Mouse (Mus musculus): ENCODE measurements around the gene Olfr1274-ps. TPM values are rescaled to one million over a fixed set of nuclear protein-coding genes. Genes with fewer than 3 reads are reported as not detected.
"Not testable (repeated sequence)": the region's sequence is repeated elsewhere in the genome, so short reads cannot be mapped to it uniquely, and the experiment has no call there.

The Olfr1274-ps gene
- polyA plus RNA-seq (2012; rRNA removed): not detected in 2 replicates

DNA sequence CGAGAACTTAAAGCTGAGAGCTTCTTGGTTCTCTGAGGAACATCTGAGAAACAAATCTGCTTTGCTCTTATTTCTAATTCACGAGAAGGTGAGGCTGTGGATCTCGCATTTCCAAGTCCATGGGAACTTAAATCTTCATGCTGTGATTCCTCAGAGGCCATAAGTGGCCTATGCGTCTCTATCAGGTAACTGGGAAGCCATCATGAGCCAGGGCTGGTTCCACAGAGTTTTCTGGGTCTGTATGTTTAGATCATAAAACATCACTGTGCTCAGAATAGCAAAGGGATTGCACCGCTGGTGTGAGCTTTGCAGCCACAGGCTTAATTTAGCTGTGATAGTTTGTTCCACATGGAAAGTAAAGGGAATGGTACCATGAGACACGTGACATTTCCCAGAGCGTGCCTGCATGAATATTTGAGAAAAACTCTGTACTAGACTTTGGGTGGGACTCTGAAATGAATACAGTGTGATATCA, at the start of gene Olfr1274-ps:
Gene Olfr1274-ps, plus strand, starts transcription at position 51 of the 475 bp plus-strand sequence.
- not testable (repeated sequence) for H3K4me1 ChIP-seq (replicated peaks; ENCODE audit: control insufficient read depth, insufficient read depth, low read length); H3K36me3 ChIP-seq (ENCODE audit: control insufficient read depth, insufficient read depth, low read length); H3K27me3 ChIP-seq (ENCODE audit: control insufficient read depth, insufficient read depth, low read length); DNase-seq; H3K27ac ChIP-seq (ENCODE audit: control insufficient read depth, insufficient read depth, low read length); H3K4me3 ChIP-seq (ENCODE audit: control insufficient read depth, insufficient read depth, low read length)
- WGBS: 78% methylated on average over 5 of the region's 7 CpGs

DNA sequence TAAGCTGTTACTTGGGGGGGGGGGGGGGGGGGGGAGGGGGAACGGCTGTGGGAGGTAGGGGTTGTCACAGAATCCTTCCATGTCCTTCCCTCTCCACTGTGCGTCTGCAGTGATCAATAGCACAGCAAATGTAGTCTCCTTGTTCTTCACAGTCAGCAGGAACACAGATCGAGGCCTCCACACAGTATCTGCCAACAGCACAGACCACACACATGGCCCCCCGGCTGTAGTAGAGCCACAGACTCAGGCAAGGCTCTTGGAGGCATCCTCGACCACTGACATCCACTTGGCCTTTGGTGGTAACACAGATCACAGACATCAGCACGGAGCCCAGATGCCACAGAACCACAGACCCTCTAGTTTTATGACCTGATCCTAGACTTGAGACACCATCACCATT, 47.4 kb upstream of the Olfr1274-ps start:
- H3K27me3 ChIP-seq (ENCODE audit: control insufficient read depth, insufficient read depth, low read length); H3K27ac ChIP-seq (ENCODE audit: control insufficient read depth, insufficient read depth, low read length): not testable (repeated sequence)
- no CpG with 5 or more reads among the region's 6 CpGs for WGBS

DNA sequence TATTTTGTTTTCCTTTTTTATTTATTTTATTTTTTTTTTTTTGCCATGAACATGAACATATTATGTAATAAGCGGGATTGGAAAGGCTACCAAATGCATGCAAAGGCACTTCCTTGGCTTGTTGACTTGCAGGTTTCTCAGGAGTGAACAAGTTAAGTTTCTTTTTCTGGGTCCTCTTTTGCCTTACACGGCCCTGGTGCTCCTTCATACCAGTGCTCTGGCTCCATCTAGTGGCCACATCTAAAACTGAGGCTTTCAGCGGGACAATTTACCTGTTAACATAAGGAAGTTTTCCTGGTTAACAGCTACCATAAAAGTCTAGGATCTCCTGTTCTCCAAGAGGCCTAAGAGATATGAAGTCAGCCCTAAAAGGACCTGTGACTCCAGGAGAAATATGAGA, 46.9 kb upstream of the Olfr1274-ps start:
- no CpG with 5 or more reads among the region's 3 CpGs for WGBS
- H3K27me3 ChIP-seq (ENCODE audit: control insufficient read depth, insufficient read depth, low read length); H3K27ac ChIP-seq (ENCODE audit: control insufficient read depth, insufficient read depth, low read length); H3K36me3 ChIP-seq (ENCODE audit: control insufficient read depth, insufficient read depth, low read length); H3K4me3 ChIP-seq (ENCODE audit: control insufficient read depth, insufficient read depth, low read length); H3K4me1 ChIP-seq (replicated peaks; ENCODE audit: control insufficient read depth, insufficient read depth, low read length); DNase-seq: not testable (repeated sequence)

More for the DNA sequence above, 47.4 kb upstream of the Olfr1274-ps start:
- H3K4me3 ChIP-seq (ENCODE audit: control insufficient read depth, insufficient read depth, low read length); H3K4me1 ChIP-seq (replicated peaks; ENCODE audit: control insufficient read depth, insufficient read depth, low read length); H3K36me3 ChIP-seq (ENCODE audit: control insufficient read depth, insufficient read depth, low read length); DNase-seq: not testable (repeated sequence)

DNA sequence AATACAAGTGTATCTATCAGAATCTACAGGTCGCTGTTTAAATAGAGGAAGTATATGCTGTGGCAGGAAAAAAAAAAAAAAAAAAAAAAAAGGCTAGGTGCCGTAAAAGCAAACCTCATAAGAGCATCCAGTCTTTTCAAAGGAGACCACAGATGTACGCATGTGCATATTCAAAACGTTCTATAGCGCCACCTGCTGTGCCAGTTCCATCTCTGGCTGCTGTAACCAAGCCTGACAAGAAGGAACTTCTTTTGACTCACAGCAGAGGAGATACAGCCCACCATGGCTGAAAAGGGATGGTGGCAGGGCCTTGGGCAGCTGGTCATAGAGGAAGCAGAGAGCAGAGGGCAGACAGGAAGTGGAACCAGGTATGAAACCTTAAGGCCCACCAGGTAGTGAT, 39.3 kb upstream of the Olfr1274-ps start:
- not testable (repeated sequence) for H3K27ac ChIP-seq (ENCODE audit: control insufficient read depth, insufficient read depth, low read length); H3K4me3 ChIP-seq (ENCODE audit: control insufficient read depth, insufficient read depth, low read length); DNase-seq; H3K27me3 ChIP-seq (ENCODE audit: control insufficient read depth, insufficient read depth, low read length); H3K36me3 ChIP-seq (ENCODE audit: control insufficient read depth, insufficient read depth, low read length); H3K4me1 ChIP-seq (replicated peaks; ENCODE audit: control insufficient read depth, insufficient read depth, low read length)
- no CpG with 5 or more reads among the region's 5 CpGs for WGBS

DNA sequence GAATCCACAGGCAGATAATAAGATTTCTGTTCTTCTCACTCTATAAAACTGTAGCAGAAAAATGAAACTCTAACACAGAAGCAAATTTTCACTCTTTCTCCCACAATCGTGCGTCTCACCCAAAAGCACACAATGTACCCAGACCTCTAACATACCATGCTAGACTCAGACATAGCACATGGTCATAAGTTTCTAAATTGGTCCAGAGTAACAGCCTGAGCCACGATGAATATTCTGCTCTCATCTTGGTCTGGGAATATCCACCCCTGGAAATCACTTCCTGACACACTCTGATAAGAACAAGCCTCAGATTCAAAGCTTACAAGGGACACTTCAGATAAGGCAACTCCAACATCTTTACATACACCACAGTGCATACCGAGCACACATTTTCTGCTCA, 38.3 kb upstream of the Olfr1274-ps start:
- not testable (repeated sequence) for H3K4me1 ChIP-seq (replicated peaks; ENCODE audit: control insufficient read depth, insufficient read depth, low read length); H3K27me3 ChIP-seq (ENCODE audit: control insufficient read depth, insufficient read depth, low read length); DNase-seq; H3K36me3 ChIP-seq (ENCODE audit: control insufficient read depth, insufficient read depth, low read length); H3K27ac ChIP-seq (ENCODE audit: control insufficient read depth, insufficient read depth, low read length); H3K4me3 ChIP-seq (ENCODE audit: control insufficient read depth, insufficient read depth, low read length)
- no CpG with 5 or more reads among the region's 4 CpGs for WGBS

DNA sequence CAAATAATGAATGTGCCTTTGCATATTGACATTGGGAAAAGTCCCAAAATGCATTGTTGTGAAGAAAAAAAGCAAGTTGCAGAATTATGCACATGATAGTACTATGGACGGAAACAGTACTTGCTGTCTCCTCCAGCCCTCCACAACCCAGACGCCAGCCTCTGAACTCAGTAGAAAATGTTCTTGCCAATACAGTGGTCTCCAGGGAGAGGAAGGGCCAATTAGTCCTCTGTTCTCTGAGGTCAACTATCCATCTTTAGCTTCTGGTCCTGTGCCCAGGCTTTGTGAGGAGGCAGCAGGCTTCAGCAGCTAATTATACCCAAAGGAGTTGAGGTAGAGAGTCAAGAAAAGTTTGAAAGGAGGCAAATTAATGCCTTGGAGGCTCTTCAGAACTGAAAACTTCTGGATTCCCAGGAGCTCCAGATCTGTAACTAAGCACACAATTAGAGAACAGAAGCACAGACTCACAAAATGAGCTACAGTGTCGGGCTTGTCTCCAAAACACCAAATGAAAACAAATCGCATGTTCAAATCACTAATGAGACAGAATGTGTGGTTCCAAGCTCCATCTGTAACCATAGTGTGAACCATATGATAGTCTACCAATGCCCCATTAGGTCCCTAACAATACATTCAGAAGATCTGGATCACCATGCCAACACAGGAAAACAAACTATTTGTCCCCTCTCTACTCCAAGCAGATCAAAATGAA, 15.8 kb downstream of the Olfr1274-ps start:
- not testable (repeated sequence) for DNase-seq; H3K36me3 ChIP-seq (ENCODE audit: control insufficient read depth, insufficient read depth, low read length); H3K4me3 ChIP-seq (ENCODE audit: control insufficient read depth, insufficient read depth, low read length); H3K4me1 ChIP-seq (replicated peaks; ENCODE audit: control insufficient read depth, insufficient read depth, low read length); H3K27ac ChIP-seq (ENCODE audit: control insufficient read depth, insufficient read depth, low read length); H3K27me3 ChIP-seq (ENCODE audit: control insufficient read depth, insufficient read depth, low read length)
- 91% methylated on average over 4 of the region's 4 CpGs for WGBS

DNA sequence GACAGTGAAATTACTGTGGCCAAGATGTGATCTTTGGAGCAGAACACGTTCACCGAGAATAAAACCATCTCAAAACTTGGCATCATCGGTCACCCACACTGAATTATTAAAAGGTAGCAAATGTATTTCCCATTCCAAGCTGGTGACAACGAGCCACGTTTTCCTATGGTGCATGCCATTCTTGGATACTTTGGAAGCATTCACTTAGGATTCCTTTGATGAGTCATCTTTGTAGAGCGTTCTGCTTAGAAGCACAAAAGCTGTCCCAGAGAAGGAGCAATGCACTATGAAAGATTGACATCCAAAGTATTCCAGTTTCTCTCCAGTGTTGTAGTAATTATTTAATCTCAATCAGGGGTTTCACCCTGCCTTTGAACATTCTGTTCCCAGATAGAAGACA, 23.8 kb downstream of the Olfr1274-ps start:
- H3K27me3 ChIP-seq (ENCODE audit: control insufficient read depth, insufficient read depth, low read length); H3K4me3 ChIP-seq (ENCODE audit: control insufficient read depth, insufficient read depth, low read length); DNase-seq; H3K4me1 ChIP-seq (replicated peaks; ENCODE audit: control insufficient read depth, insufficient read depth, low read length); H3K27ac ChIP-seq (ENCODE audit: control insufficient read depth, insufficient read depth, low read length); H3K36me3 ChIP-seq (ENCODE audit: control insufficient read depth, insufficient read depth, low read length): not testable (repeated sequence)
- WGBS: 88% methylated on average over 6 of the region's 6 CpGs

DNA sequence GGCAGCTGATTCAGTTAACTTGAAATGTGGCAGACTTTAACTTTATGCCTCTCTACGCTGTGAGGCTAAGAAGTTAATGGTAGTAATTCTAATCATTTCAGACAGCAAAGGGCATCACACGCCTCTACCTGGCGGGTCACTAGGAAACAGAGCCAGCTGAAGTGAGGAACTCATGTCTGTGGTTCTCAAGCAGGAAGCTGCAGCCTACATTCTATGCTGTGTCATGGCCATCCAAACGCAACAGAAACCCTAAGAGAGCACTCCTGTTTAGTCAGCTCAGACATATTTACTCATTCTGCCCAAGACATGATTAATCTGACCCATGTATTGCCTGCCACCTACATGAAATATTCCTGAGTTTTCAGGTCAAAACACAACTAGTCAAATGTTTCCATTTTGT, 26.5 kb downstream of the Olfr1274-ps start:
- DNase-seq; H3K27ac ChIP-seq (ENCODE audit: control insufficient read depth, insufficient read depth, low read length); H3K36me3 ChIP-seq (ENCODE audit: control insufficient read depth, insufficient read depth, low read length); H3K27me3 ChIP-seq (ENCODE audit: control insufficient read depth, insufficient read depth, low read length); H3K4me3 ChIP-seq (ENCODE audit: control insufficient read depth, insufficient read depth, low read length); H3K4me1 ChIP-seq (replicated peaks; ENCODE audit: control insufficient read depth, insufficient read depth, low read length): not testable (repeated sequence)
- no CpG with 5 or more reads among the region's 4 CpGs for WGBS

DNA sequence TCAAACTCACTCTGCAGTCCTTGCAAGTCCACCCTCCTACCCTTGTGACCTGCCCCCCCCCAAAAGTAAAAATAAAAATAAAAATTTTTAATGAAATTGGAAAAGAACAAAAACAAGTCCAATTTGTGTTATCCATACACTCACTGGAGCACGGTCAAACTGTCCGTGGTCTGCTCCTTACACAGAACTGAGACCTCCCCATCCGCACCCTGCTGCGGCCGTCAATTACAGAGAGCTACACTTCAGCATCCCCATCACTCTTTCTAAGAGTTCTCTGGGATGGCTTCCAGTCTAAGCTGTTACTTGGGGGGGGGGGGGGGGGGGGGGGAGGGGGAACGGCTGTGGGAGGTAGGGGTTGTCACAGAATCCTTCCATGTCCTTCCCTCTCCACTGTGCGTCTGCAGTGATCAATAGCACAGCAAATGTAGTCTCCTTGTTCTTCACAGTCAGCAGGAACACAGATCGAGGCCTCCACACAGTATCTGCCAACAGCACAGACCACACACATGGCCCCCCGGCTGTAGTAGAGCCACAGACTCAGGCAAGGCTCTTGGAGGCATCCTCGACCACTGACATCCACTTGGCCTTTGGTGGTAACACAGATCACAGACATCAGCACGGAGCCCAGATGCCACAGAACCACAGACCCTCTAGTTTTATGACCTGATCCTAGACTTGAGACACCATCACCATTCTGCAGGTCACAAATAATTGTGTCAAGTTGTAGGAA, 30.7 kb downstream of the Olfr1274-ps start:
- no CpG with 5 or more reads among the region's 11 CpGs for WGBS
- not testable (repeated sequence) for H3K4me3 ChIP-seq (ENCODE audit: control insufficient read depth, insufficient read depth, low read length); H3K27ac ChIP-seq (ENCODE audit: control insufficient read depth, insufficient read depth, low read length); H3K4me1 ChIP-seq (replicated peaks; ENCODE audit: control insufficient read depth, insufficient read depth, low read length); DNase-seq; H3K27me3 ChIP-seq (ENCODE audit: control insufficient read depth, insufficient read depth, low read length); H3K36me3 ChIP-seq (ENCODE audit: control insufficient read depth, insufficient read depth, low read length)

DNA sequence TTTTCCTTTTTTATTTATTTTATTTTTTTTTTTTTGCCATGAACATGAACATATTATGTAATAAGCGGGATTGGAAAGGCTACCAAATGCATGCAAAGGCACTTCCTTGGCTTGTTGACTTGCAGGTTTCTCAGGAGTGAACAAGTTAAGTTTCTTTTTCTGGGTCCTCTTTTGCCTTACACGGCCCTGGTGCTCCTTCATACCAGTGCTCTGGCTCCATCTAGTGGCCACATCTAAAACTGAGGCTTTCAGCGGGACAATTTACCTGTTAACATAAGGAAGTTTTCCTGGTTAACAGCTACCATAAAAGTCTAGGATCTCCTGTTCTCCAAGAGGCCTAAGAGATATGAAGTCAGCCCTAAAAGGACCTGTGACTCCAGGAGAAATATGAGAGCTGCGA, 31.3 kb downstream of the Olfr1274-ps start:
- H3K36me3 ChIP-seq (ENCODE audit: control insufficient read depth, insufficient read depth, low read length); H3K4me1 ChIP-seq (replicated peaks; ENCODE audit: control insufficient read depth, insufficient read depth, low read length); H3K27me3 ChIP-seq (ENCODE audit: control insufficient read depth, insufficient read depth, low read length); DNase-seq; H3K27ac ChIP-seq (ENCODE audit: control insufficient read depth, insufficient read depth, low read length); H3K4me3 ChIP-seq (ENCODE audit: control insufficient read depth, insufficient read depth, low read length): not testable (repeated sequence)
- no CpG with 5 or more reads among the region's 4 CpGs for WGBS

DNA sequence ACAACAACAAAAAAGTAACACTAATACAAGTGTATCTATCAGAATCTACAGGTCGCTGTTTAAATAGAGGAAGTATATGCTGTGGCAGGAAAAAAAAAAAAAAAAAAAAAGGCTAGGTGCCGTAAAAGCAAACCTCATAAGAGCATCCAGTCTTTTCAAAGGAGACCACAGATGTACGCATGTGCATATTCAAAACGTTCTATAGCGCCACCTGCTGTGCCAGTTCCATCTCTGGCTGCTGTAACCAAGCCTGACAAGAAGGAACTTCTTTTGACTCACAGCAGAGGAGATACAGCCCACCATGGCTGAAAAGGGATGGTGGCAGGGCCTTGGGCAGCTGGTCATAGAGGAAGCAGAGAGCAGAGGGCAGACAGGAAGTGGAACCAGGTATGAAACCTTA, 39.0 kb downstream of the Olfr1274-ps start:
- H3K36me3 ChIP-seq (ENCODE audit: control insufficient read depth, insufficient read depth, low read length); H3K27me3 ChIP-seq (ENCODE audit: control insufficient read depth, insufficient read depth, low read length); H3K4me1 ChIP-seq (replicated peaks; ENCODE audit: control insufficient read depth, insufficient read depth, low read length); H3K27ac ChIP-seq (ENCODE audit: control insufficient read depth, insufficient read depth, low read length); DNase-seq; H3K4me3 ChIP-seq (ENCODE audit: control insufficient read depth, insufficient read depth, low read length): not testable (repeated sequence)
- 11% methylated on average over 1 of the region's 5 CpGs for WGBS
